Mouse (Mus musculus): ENCODE measurements around the gene Zscan25. TPM values are rescaled to one million over a fixed set of nuclear protein-coding genes. Genes with fewer than 3 reads are reported as not detected.
"Not testable (repeated sequence)": the region's sequence is repeated elsewhere in the genome, so short reads cannot be mapped to it uniquely, and the experiment has no call there.

Gene Zscan25
- 15.1 and 15.8 TPM in 2 replicates for polyA plus RNA-seq (2012; rRNA removed)

DNA sequence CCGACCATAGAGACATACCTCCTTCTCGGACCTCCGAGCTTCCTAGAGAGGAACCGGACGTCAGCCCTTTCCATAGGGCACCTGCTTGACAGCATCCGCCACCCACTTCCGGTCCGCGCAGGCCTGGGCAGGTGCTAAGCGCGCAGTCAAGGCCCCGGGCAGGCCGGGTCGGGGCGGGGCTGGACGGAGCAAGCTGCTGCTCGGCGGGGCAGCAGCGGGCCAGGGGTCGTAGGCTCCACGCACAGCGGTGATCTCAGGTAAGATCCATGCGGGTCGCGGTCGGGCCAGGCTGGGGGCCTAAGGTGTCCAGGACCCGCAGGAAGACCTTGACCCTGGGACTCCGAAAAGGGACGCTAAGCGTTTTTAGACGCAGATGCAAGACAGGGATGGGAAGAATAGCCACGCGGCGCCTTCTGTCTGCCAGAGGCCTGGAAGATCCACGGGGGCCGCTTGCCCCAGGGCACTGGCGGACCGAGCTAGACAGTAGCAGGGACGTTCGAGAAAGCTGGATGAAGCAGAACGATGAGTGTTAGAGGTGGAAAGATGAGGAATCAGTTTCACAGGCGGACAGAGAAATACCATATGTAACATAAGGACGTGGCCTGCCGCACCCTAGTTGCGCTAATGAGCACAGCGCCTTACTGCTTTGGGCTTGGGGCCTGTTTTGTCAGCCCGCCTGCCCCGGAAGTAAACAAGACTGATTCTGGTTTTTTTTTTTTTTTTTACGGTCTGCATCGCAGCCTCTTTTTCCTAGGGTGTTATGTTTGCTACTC, at the start of gene Zscan25:
Gene Zscan25, plus strand, starts transcription at position 130 of the 773 bp plus-strand sequence.
- H3K4me1 ChIP-seq (ENCODE audit: control insufficient read depth, insufficient read depth, low read length) = no peaks in the 10 kb centered on the region
- peak within 1 kb of the TSS; percentile 94 for H3K4me3 ChIP-seq (ENCODE audit: insufficient read depth, low read length)
- H3K27ac ChIP-seq (ENCODE audit: insufficient read depth, low read length) = peak within 1 kb of the TSS; percentile 95
- TF ChIP-seq POLR2A (IDR thresholded peaks at IDR 0.05; ENCODE audit: extremely low read depth, insufficient read depth, low read length) (0 out of 2 replicates have a peak, but pooled peaks have one; percentile 27), CTCF (IDR thresholded peaks at IDR 0.05; ENCODE audit: extremely low read depth, insufficient read depth, low read length) (no peak)

DNA sequence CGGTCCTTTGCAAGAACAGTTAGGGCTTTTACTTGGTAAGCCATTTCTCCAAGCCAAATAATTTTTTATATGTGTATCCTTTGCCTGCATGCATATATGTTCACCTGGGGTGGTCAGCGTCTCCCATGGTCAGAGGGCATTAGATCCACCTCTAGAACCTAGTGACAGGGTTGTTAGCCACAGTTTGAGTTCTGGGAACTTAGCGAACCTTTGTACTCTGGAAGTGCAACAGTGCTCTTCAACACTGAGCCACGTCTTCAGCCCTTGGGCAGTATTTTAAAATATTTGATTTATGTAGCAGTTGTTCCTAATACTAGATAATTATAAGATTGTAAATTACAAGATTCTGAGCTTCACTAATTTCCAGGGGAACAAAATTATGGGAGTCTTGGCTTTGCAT, 49.7 kb upstream of the Zscan25 start:
- Histone ChIP-seq H3K4me3 (ENCODE audit: insufficient read depth, low read length) (no peak overlapping the region; the same call in 1 of the 2 replicates), H3K27ac (ENCODE audit: insufficient read depth, low read length) (no peak overlapping the region), H3K4me1 (ENCODE audit: control insufficient read depth, insufficient read depth, low read length) (no peaks in the 10 kb centered on the region; the same call in 1 of the 2 replicates)
- TF ChIP-seq CTCF (IDR thresholded peaks at IDR 0.05; ENCODE audit: extremely low read depth, insufficient read depth, low read length) (no peak), POLR2A (IDR thresholded peaks at IDR 0.05; ENCODE audit: extremely low read depth, insufficient read depth, low read length) (no peak)

DNA sequence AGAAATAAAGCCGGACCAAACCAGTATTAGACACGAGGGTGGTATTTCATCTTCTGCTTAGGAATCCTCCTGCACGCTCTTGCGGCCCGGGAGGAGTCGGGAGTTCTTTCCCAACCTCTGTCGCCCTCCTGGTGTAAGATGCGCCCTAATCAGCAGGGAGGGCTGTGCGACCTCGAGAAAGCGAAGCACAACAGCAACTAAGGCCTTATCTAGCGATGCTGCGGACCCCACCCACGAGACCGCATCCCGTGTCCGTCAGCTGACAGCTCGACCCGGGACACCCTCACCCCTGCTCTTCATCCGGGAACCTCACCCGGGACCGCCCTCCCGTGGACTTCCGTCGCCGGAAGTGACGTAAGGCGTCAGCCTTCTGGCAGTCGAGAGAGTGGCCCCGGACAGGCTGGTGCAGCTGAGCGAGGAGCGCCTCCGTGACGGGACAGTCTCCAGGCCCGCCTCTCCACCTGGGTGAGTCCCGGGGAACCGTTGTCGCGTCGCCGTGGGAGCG, 48.9 kb upstream of the Zscan25 start, which contains the start of gene Zfp655:
Gene Zfp655, plus strand, starts transcription at position 349 of the 505 bp plus-strand sequence.
- no peaks in the 10 kb centered on the region; the same call in 1 of the 2 replicates for H3K4me1 ChIP-seq (ENCODE audit: control insufficient read depth, insufficient read depth, low read length)
- peak within 1 kb of the TSS; percentile 95 for H3K27ac ChIP-seq (ENCODE audit: insufficient read depth, low read length)
- no peak for TF ChIP-seq CTCF (IDR thresholded peaks at IDR 0.05; ENCODE audit: extremely low read depth, insufficient read depth, low read length)
- TF ChIP-seq POLR2A (IDR thresholded peaks at IDR 0.05; ENCODE audit: extremely low read depth, insufficient read depth, low read length) = peak; percentile 90
- peak within 1 kb of the TSS; percentile 59 for H3K4me3 ChIP-seq (ENCODE audit: insufficient read depth, low read length)

DNA sequence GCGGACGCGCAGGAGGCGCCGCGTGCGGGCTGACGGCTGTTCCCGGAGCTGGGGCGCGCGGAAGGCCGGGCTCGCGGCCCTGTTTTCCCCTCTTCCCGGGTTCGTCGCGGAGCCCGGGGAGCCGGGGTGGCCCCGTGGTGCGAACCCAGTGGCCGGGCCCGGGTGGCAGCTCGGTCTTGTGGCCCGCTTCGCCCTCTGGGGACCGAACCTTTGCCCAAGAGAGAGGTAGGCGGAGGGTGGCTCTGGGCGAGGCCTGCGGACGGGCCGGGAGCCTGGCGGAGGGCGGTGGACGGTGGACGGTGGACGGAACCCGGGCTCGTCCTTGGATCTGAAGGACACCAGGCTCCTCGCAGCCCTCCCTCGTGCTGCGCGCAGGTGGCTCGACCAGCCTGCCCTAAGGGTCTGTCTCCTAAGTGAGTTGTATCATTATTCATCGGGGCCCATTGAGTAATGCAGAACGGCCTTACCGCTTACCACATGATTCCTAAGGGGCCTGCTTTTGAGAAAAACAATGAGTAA, 48.3 kb upstream of the Zscan25 start:
- Histone ChIP-seq H3K4me3 (ENCODE audit: insufficient read depth, low read length) (peak overlapping the region; percentile 59), H3K27ac (ENCODE audit: insufficient read depth, low read length) (peak overlapping the region; percentile 25), H3K4me1 (ENCODE audit: control insufficient read depth, insufficient read depth, low read length) (no peaks in the 10 kb centered on the region; the same call in 1 of the 2 replicates)
- TF ChIP-seq POLR2A (IDR thresholded peaks at IDR 0.05; ENCODE audit: extremely low read depth, insufficient read depth, low read length) = no peak
- TF ChIP-seq CTCF (IDR thresholded peaks at IDR 0.05; ENCODE audit: extremely low read depth, insufficient read depth, low read length) = no peak

DNA sequence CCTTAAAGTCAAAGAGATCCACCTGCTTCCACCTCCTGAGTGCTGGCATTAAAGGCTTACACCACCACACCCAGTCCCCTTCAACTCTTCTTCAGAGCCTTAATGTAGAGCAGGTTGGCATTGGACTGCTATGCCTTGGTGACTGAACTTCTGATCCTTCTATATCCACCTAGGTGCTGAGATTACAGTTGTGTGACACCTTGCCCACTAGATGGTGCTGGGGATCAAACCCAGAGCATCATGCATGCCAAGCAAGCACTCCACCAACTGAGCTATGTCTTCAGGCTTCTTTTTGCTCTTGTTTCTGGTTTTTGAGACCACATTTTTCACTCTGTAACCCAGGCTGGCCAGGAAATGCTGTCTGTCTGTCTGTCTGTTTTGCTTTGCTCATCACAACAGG, 45.7 kb upstream of the Zscan25 start:
- no peak overlapping the region for H3K27ac ChIP-seq (ENCODE audit: insufficient read depth, low read length)
- H3K4me1 ChIP-seq (ENCODE audit: control insufficient read depth, insufficient read depth, low read length) = no peaks in the 10 kb centered on the region; the same call in 1 of the 2 replicates
- TF ChIP-seq POLR2A (IDR thresholded peaks at IDR 0.05; ENCODE audit: extremely low read depth, insufficient read depth, low read length) = no peak
- peak; percentile 53 for TF ChIP-seq CTCF (IDR thresholded peaks at IDR 0.05; ENCODE audit: extremely low read depth, insufficient read depth, low read length)
- H3K4me3 ChIP-seq (ENCODE audit: insufficient read depth, low read length) = no peak overlapping the region

DNA sequence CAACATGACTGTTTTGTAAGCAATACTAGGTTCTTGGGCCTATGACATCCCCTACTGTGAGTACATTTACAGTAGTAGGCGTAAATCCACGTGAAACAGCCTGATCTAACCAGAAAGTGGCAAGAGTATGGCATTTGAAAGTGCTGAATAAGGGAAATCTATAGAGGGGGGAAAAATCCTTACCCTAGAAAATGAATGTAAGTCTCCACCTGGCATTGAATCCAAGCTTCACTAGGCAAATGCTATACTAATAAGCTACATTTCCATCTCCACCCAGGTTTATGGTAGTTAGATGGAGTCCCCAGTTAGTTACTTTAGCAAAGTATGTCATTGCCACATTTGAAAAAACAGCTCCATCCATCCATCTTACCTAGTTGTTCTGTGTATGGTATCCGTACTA, 30.8 kb upstream of the Zscan25 start:
- Histone ChIP-seq H3K4me3 (ENCODE audit: insufficient read depth, low read length) (no peak overlapping the region), H3K27ac (ENCODE audit: insufficient read depth, low read length) (no peak overlapping the region), H3K4me1 (ENCODE audit: control insufficient read depth, insufficient read depth, low read length) (no peaks in the 10 kb centered on the region)
- TF ChIP-seq CTCF (IDR thresholded peaks at IDR 0.05; ENCODE audit: extremely low read depth, insufficient read depth, low read length) (no peak), POLR2A (IDR thresholded peaks at IDR 0.05; ENCODE audit: extremely low read depth, insufficient read depth, low read length) (no peak)

DNA sequence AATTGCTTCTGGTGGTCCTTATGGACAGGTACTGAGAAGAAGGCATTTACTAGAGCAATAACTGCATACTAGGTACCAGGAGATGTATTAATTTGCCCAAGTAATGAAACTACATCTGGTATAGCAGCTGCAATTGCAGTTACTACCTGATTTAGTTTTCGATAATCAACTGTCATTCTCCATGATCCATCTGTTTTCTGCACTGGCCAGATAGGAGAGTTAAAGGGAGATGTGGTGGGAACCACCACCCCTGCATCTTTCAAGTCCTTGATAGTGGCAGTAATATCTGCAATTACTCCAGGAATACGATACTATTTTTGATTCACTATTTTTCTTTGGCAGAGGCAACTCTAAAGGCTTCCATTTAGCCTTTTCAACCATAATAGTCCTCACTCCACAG, 6.7 kb upstream of the Zscan25 start:
- not testable (repeated sequence) for H3K4me3 ChIP-seq (ENCODE audit: insufficient read depth, low read length)

DNA sequence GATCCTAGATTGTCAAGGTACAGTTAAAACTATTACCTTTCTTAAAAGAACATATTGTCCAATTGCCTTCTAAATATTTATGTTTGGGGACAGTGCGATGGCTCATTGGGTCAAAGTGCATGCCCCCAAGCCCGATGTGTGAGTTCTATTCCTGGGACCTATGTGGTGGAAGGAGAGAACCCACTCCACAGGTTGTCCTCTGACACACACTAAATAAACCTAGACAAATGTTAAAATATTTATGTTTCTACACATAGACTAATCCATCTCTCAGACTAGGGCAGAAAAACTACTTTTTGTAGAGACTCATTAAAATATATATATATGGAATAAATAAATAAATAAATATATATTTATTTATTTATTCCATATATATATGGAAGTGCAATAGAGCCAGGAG, 352 bp upstream of the Zscan25 start:
- Histone ChIP-seq H3K27ac (ENCODE audit: insufficient read depth, low read length) (no peak overlapping the region), H3K4me1 (ENCODE audit: control insufficient read depth, insufficient read depth, low read length) (no peaks in the 10 kb centered on the region), H3K4me3 (ENCODE audit: insufficient read depth, low read length) (peak overlapping the region; percentile 94; the same call in 1 of the 2 replicates)
- TF ChIP-seq POLR2A (IDR thresholded peaks at IDR 0.05; ENCODE audit: extremely low read depth, insufficient read depth, low read length) (no peak), CTCF (IDR thresholded peaks at IDR 0.05; ENCODE audit: extremely low read depth, insufficient read depth, low read length) (no peak)

More for the DNA sequence above, 6.7 kb upstream of the Zscan25 start:
- not testable (repeated sequence) for H3K4me1 ChIP-seq (ENCODE audit: control insufficient read depth, insufficient read depth, low read length); H3K27ac ChIP-seq (ENCODE audit: insufficient read depth, low read length)

DNA sequence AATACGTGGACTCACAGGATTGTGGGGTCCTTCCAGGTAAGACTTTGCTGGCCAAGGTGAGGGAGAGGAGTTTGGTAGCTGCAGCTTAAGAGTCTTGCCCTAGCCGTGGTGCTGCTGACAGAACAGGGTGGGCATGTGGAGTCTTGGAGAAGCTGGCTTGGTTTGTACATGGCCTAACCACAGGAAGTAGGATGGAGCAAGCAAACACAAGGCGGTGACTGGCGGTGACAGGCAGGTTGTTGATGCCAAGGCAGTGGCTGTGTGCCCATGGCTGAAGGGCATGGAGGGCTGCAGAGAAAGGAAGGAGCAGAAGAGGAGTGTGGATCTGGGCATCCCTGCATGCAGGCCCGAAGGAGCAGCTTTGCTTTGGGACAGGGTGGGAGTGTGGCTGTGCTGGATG, 8.1 kb downstream of the Zscan25 start:
- Histone ChIP-seq H3K4me3 (ENCODE audit: insufficient read depth, low read length) (no peak overlapping the region), H3K4me1 (ENCODE audit: control insufficient read depth, insufficient read depth, low read length) (no peaks in the 10 kb centered on the region), H3K27ac (ENCODE audit: insufficient read depth, low read length) (no peak overlapping the region)
- TF ChIP-seq POLR2A (IDR thresholded peaks at IDR 0.05; ENCODE audit: extremely low read depth, insufficient read depth, low read length) = no peak
- no peak for TF ChIP-seq CTCF (IDR thresholded peaks at IDR 0.05; ENCODE audit: extremely low read depth, insufficient read depth, low read length)

DNA sequence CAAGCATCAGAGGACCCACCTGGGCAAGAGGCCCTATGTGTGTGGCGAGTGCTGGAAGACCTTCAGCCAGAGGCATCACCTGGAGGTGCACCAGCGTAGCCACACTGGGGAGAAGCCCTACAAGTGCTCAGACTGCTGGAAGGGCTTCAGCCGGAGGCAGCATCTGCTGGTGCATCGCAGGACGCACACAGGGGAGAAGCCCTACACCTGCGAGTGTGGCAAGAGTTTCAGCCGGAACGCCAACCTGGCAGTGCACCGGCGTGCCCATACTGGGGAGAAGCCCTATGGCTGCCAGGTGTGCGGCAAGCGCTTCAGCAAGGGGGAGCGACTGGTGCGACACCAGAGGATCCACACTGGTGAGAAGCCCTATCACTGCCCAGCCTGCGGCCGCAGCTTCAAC, 10.4 kb downstream of the Zscan25 start:
- Histone ChIP-seq H3K27ac (ENCODE audit: insufficient read depth, low read length) (no peak overlapping the region), H3K4me1 (ENCODE audit: control insufficient read depth, insufficient read depth, low read length) (no peaks in the 10 kb centered on the region), H3K4me3 (ENCODE audit: insufficient read depth, low read length) (no peak overlapping the region)
- TF ChIP-seq POLR2A (IDR thresholded peaks at IDR 0.05; ENCODE audit: extremely low read depth, insufficient read depth, low read length) (no peak), CTCF (IDR thresholded peaks at IDR 0.05; ENCODE audit: extremely low read depth, insufficient read depth, low read length) (no peak)
